In the genomic region with DNA sequence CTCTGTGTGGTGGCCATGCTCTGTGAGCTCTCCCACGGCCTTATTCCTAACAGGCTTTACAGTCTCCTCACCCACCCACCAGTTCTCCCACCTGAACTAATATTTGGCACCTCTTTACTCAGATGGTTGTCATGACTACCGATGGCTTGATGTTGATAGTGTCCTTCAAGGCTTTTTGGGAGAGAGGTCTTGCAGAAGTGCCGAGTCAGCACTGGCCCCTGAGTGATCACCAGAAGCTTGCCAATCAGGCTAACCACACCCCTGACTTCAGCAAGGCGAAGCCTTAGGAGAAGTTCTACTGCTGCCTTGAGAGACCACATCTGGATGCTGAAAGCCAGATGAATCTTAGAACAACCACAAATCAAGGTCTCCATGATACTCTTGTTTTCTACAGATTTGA, we compare ENCODE assay signal across 9 mouse cellular contexts.
A peak's percentile ranks its signal among the peaks of the same experiment; 100 is the strongest.
DNase-seq lines count a peak whose midpoint lies in the region; ATAC-seq and TF ChIP-seq lines count a peak whose summit lies in the region.
"Had no signal": no experiment of that assay in that cellular context is flagged by ENCODE, and none has a peak within 500 bp of the region (broad histone marks: within the 10 kb centered on the region; RNA-seq: fewer than 3 reads in every experiment).

No protein-coding gene starts in this region.

- DNase-seq in heart, postnatal 36 days = no peak
- DNase-seq in midbrain, embryonic 14.5 days = no peak
- peak; percentile 53 for DNase-seq in stomach, postnatal 0 days (ENCODE audit: low spot score)
- DNase-seq in frontal cortex, postnatal 36 days (ENCODE audit: low spot score in 2 of 2) = no peak
- DNase-seq in ovary, postnatal 36 days (ENCODE audit: low spot score) = no peak
- DNase-seq: left cerebral cortex, postnatal 4 days had no signal

- no peak for TF ChIP-seq CTCF in stomach, postnatal 0 days (IDR thresholded peaks at IDR 0.05; ENCODE audit: low read depth)

- peak overlapping the region; percentile 19; the same call in 1 of the 2 replicates for H3K27ac ChIP-seq in heart, embryonic 12.5 days (ENCODE audit: poor library complexity, severe bottlenecking)
- H3K27ac ChIP-seq in midbrain, embryonic 14.5 days (replicated peaks; ENCODE audit: low read depth, low read length) = peak overlapping the region; percentile 28; the same call in 1 of the 2 replicates
- H3K27ac ChIP-seq in midbrain, embryonic 16.5 days (ENCODE audit: low read length) = no peak overlapping the region
- peak overlapping the region; percentile 89 for H3K27ac ChIP-seq in kidney, embryonic 16.5 days (ENCODE audit: low read length)
- H3K27ac ChIP-seq in stomach, postnatal 0 days (replicated peaks) = peak overlapping the region; percentile 77

- intact Hi-C loops in heart, postnatal 36 days (cut with DNase I) = no loop called here

- no peak overlapping the region for H3K4me2 ChIP-seq in heart, embryonic 12.5 days
- no peak overlapping the region for H3K4me2 ChIP-seq in midbrain, embryonic 14.5 days (ENCODE audit: low read length)
- H3K4me2 ChIP-seq in midbrain, embryonic 16.5 days (ENCODE audit: low read length) = no peak overlapping the region
- no peak overlapping the region for H3K4me2 ChIP-seq in kidney, embryonic 16.5 days (replicated peaks; ENCODE audit: low read depth, low read length)
- no peak overlapping the region for H3K4me2 ChIP-seq in stomach, postnatal 0 days (replicated peaks; ENCODE audit: low read depth)

- H3K4me3 ChIP-seq in heart, embryonic 12.5 days = no peak overlapping the region
- H3K4me3 ChIP-seq in midbrain, embryonic 14.5 days (replicated peaks; ENCODE audit: low read depth, low read length) = no peak overlapping the region
- H3K4me3 ChIP-seq in midbrain, embryonic 16.5 days (ENCODE audit: low read depth, low read length) = no peak overlapping the region
- no peak overlapping the region for H3K4me3 ChIP-seq in kidney, embryonic 16.5 days (ENCODE audit: low read length)
- H3K4me3 ChIP-seq in stomach, postnatal 0 days (ENCODE audit: low read depth, low read length) = no peak overlapping the region

- no peak for ATAC-seq in heart, embryonic 12.5 days (ENCODE audit: insufficient number of reproducible peaks, low FRiP score)
- ATAC-seq in midbrain, embryonic 14.5 days (ENCODE audit: low FRiP score, low TSS enrichment) = no peak
- ATAC-seq in midbrain, embryonic 16.5 days = no peak
- no peak for ATAC-seq in kidney, embryonic 16.5 days (ENCODE audit: low FRiP score, low TSS enrichment)
- ATAC-seq in stomach, postnatal 0 days (ENCODE audit: low FRiP score, low TSS enrichment) = no peak

- no peak overlapping the region for H3K9ac ChIP-seq in heart, embryonic 12.5 days
- no peak overlapping the region for H3K9ac ChIP-seq in midbrain, embryonic 14.5 days (replicated peaks; ENCODE audit: low read length)
- H3K9ac ChIP-seq in midbrain, embryonic 16.5 days (ENCODE audit: low read depth, low read length) = no peak overlapping the region
- H3K9ac ChIP-seq in kidney, embryonic 16.5 days (replicated peaks; ENCODE audit: low read length) = no peak overlapping the region
- no peak overlapping the region for H3K9ac ChIP-seq in stomach, postnatal 0 days (ENCODE audit: low read length)

- H3K4me1 ChIP-seq in heart, embryonic 12.5 days (replicated peaks) = peaks cover 33% of the 10 kb centered on the region
- H3K4me1 ChIP-seq in midbrain, embryonic 14.5 days (ENCODE audit: control insufficient read depth, insufficient read depth, low read length) = peaks cover 21% of the 10 kb centered on the region
- peaks cover 4% of the 10 kb centered on the region; the same call in 1 of the 2 replicates for H3K4me1 ChIP-seq in midbrain, embryonic 16.5 days (ENCODE audit: control insufficient read depth, insufficient read depth, low read length)
- H3K4me1 ChIP-seq in kidney, embryonic 16.5 days (ENCODE audit: insufficient read depth, low read length) = peaks cover 44% of the 10 kb centered on the region
- peaks cover 20% of the 10 kb centered on the region for H3K4me1 ChIP-seq in stomach, postnatal 0 days (replicated peaks; ENCODE audit: control insufficient read depth, insufficient read depth)

- H3K27me3 ChIP-seq in heart, embryonic 12.5 days (replicated peaks) = no peaks in the 10 kb centered on the region
- H3K27me3 ChIP-seq in midbrain, embryonic 14.5 days (ENCODE audit: control insufficient read depth, insufficient read depth, low read length) = no peaks in the 10 kb centered on the region
- no peaks in the 10 kb centered on the region for H3K27me3 ChIP-seq in midbrain, embryonic 16.5 days (ENCODE audit: control insufficient read depth, insufficient read depth, low read depth, low read length)
- H3K27me3 ChIP-seq in kidney, embryonic 16.5 days (ENCODE audit: insufficient read depth, low read length) = no peaks in the 10 kb centered on the region
- H3K27me3 ChIP-seq in stomach, postnatal 0 days (ENCODE audit: control insufficient read depth, insufficient read depth, low read length) = no peaks in the 10 kb centered on the region

- 71% methylated on average over 4 of the region's 4 CpGs for WGBS in heart, embryonic 12.5 days
- WGBS in midbrain, embryonic 14.5 days = 88% methylated on average over 4 of the region's 4 CpGs
- WGBS in midbrain, embryonic 16.5 days = 82% methylated on average over 4 of the region's 4 CpGs
- WGBS in kidney, embryonic 16.5 days = 56% methylated on average over 4 of the region's 4 CpGs
- WGBS in stomach, postnatal 0 days = 42% methylated on average over 4 of the region's 4 CpGs

- no peak for TF ChIP-seq EP300 in stomach, postnatal 0 days (optimal IDR thresholded peaks at IDR 0.05)

- H3K36me3 ChIP-seq in heart, embryonic 12.5 days = no peaks in the 10 kb centered on the region
- no peaks in the 10 kb centered on the region for H3K36me3 ChIP-seq in midbrain, embryonic 14.5 days (ENCODE audit: control insufficient read depth, insufficient read depth, low read length)
- H3K36me3 ChIP-seq in midbrain, embryonic 16.5 days (ENCODE audit: control insufficient read depth, insufficient read depth, low read length) = no peaks in the 10 kb centered on the region
- no peaks in the 10 kb centered on the region for H3K36me3 ChIP-seq in kidney, embryonic 16.5 days (ENCODE audit: insufficient read depth, low read length)
- H3K36me3 ChIP-seq in stomach, postnatal 0 days (ENCODE audit: control insufficient read depth, insufficient read depth, low read length) = no peaks in the 10 kb centered on the region

- H3K9me3 ChIP-seq in heart, embryonic 12.5 days (replicated peaks) = no peaks in the 10 kb centered on the region
- H3K9me3 ChIP-seq in midbrain, embryonic 14.5 days (ENCODE audit: control insufficient read depth, low read length) = no peaks in the 10 kb centered on the region
- H3K9me3 ChIP-seq in midbrain, embryonic 16.5 days (replicated peaks; ENCODE audit: control insufficient read depth, low read length, poor library complexity, severe bottlenecking) = no peaks in the 10 kb centered on the region
- no peaks in the 10 kb centered on the region for H3K9me3 ChIP-seq in kidney, embryonic 16.5 days (ENCODE audit: low read length)
- no peaks in the 10 kb centered on the region for H3K9me3 ChIP-seq in stomach, postnatal 0 days (ENCODE audit: control insufficient read depth, low read length)
